In the genomic region with DNA sequence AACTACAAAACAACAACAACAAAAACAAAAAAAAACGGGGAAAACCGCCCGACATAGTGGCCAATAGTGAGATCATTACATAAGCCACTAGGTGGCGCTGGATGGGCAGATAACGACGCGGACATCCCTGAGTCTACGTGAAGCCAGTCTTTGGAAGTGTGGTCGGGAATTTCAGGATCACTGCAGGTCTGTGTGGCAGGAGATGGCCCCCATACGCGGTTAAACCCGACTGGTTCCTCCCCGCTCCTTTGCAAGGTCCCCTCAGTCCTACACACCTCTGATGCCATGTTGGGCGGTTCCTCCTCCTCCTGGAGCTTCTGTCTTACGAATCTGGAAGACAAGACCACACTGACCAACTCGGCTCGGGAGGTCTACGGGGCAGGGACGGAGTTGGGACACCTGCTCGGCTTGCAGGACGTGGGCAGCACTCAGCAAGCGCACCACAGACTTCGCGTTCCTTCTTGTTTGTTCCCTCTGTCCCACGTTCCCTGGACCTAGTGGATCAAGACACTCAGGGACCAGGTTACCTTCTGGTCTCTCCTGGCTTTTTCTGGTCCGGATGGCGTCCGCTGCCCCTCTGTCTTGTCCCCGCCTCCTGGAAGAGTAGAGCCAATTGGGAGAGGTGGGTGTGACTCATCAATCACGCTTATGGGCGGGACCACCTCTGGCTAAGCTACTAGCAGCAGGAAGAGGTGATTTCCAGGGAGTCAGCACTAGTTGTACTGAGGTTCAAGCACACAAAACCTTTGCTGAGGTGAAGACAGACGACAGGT, we compare ENCODE assay signal across 7 mouse cellular contexts. TPM values are rescaled to one million over a fixed set of nuclear protein-coding genes. Genes with fewer than 3 reads are reported as not detected.
A peak's percentile ranks its signal among the peaks of the same experiment; 100 is the strongest.
DNase-seq lines count a peak whose midpoint lies in the region; ATAC-seq and TF ChIP-seq lines count a peak whose summit lies in the region.

No protein-coding gene starts in this region.

- no peaks in the 10 kb centered on the region for H3K36me3 ChIP-seq in embryonic facial prominence, embryonic 10.5 days (replicated peaks)
- H3K36me3 ChIP-seq in intestine, postnatal 0 days (ENCODE audit: control insufficient read depth, insufficient read depth), result peaks cover under 1% of the 10 kb centered on the region; the same call in 1 of the 2 replicates
- H3K36me3 ChIP-seq in midbrain, embryonic 12.5 days, result no peaks in the 10 kb centered on the region
- no peaks in the 10 kb centered on the region; the same call in 1 of the 2 replicates for H3K36me3 ChIP-seq in small intestine, adult 2 months (ENCODE audit: control insufficient read depth, insufficient read depth, low read length)

- peaks cover 33% of the 10 kb centered on the region for H3K4me1 ChIP-seq in embryonic facial prominence, embryonic 10.5 days
- H3K4me1 ChIP-seq in intestine, postnatal 0 days (replicated peaks; ENCODE audit: control insufficient read depth, insufficient read depth, low read length), result peaks cover 13% of the 10 kb centered on the region; the same call in 1 of the 2 replicates
- peaks cover 10% of the 10 kb centered on the region for H3K4me1 ChIP-seq in midbrain, embryonic 12.5 days
- H3K4me1 ChIP-seq in small intestine, adult 2 months (ENCODE audit: control insufficient read depth, insufficient read depth, insufficient read length, low read length), result no peaks in the 10 kb centered on the region

- TF ChIP-seq POLR2A in small intestine, adult 2 months (IDR thresholded peaks at IDR 0.05; ENCODE audit: low read depth, low read length), result peak; percentile 10; the same call in 1 of the 2 replicates

- peak overlapping the region; percentile 70 for H3K9ac ChIP-seq in intestine, postnatal 0 days (ENCODE audit: low read depth, low read length)
- H3K9ac ChIP-seq in midbrain, embryonic 12.5 days (replicated peaks), result peak overlapping the region; percentile 45

- under 1% methylated on average over 32 of the region's 32 CpGs for WGBS in embryonic facial prominence, embryonic 10.5 days
- WGBS in intestine, postnatal 0 days, result under 1% methylated on average over 32 of the region's 32 CpGs
- under 1% methylated on average over 32 of the region's 32 CpGs for WGBS in midbrain, embryonic 12.5 days
- under 1% methylated on average over 32 of the region's 32 CpGs for WGBS in small intestine, adult 2 months

- ATAC-seq in intestine, postnatal 0 days, result peak; percentile 94
- peak; percentile 89 for ATAC-seq in midbrain, embryonic 12.5 days (ENCODE audit: low FRiP score, low read depth)

- H3K27ac ChIP-seq in embryonic facial prominence, embryonic 10.5 days (replicated peaks), result peak overlapping the region; percentile 80
- peak overlapping the region; percentile 78 for H3K27ac ChIP-seq in intestine, postnatal 0 days (ENCODE audit: low read depth, low read length)
- peak overlapping the region; percentile 63 for H3K27ac ChIP-seq in midbrain, embryonic 12.5 days (replicated peaks)
- peak overlapping the region; percentile 69 for H3K27ac ChIP-seq in small intestine, adult 2 months (ENCODE audit: insufficient read depth, low read depth, low read length)

- TF ChIP-seq CTCF in intestine, postnatal 0 days (IDR thresholded peaks at IDR 0.05; ENCODE audit: low read depth), result peak; percentile 92
- TF ChIP-seq CTCF in small intestine, adult 2 months (IDR thresholded peaks at IDR 0.05; ENCODE audit: extremely low read depth, insufficient read length, insufficient replicate concordance, low read depth, low read length), result peak; percentile 85; the same call in 1 of the 2 replicates

- H3K4me2 ChIP-seq in intestine, postnatal 0 days (replicated peaks; ENCODE audit: low read depth), result peak overlapping the region; percentile 84
- H3K4me2 ChIP-seq in midbrain, embryonic 12.5 days (replicated peaks), result peak overlapping the region; percentile 73

- H3K9me3 ChIP-seq in embryonic facial prominence, embryonic 10.5 days, result no peaks in the 10 kb centered on the region
- H3K9me3 ChIP-seq in intestine, postnatal 0 days (ENCODE audit: control insufficient read depth), result no peaks in the 10 kb centered on the region
- H3K9me3 ChIP-seq in midbrain, embryonic 12.5 days, result no peaks in the 10 kb centered on the region

- intact Hi-C loops in left cerebral cortex, postnatal 4 days (cut with DNase I), result loop anchor here (10.0 kb wide), 1 partner anchor 121 kb away; a partner anchor contains a TSS

- peak overlapping the region; percentile 64 for H3K4me3 ChIP-seq in embryonic facial prominence, embryonic 10.5 days
- peak overlapping the region; percentile 66 for H3K4me3 ChIP-seq in intestine, postnatal 0 days (ENCODE audit: low read depth, low read length)
- H3K4me3 ChIP-seq in midbrain, embryonic 12.5 days, result peak overlapping the region; percentile 52
- H3K4me3 ChIP-seq in small intestine, adult 2 months (ENCODE audit: low read depth, low read length), result peak overlapping the region; percentile 70

- no peaks in the 10 kb centered on the region for H3K27me3 ChIP-seq in embryonic facial prominence, embryonic 10.5 days (replicated peaks; ENCODE audit: low read depth, poor library complexity, severe bottlenecking)
- no peaks in the 10 kb centered on the region for H3K27me3 ChIP-seq in intestine, postnatal 0 days (replicated peaks; ENCODE audit: control insufficient read depth, insufficient read depth, low read length)
- peaks cover 14% of the 10 kb centered on the region; the same call in 1 of the 2 replicates for H3K27me3 ChIP-seq in midbrain, embryonic 12.5 days
- H3K27me3 ChIP-seq in small intestine, adult 2 months (ENCODE audit: control insufficient read depth, insufficient read depth, low read length), result no peaks in the 10 kb centered on the region

- DNase-seq in adrenal gland, adult 8-10 months, result peak; percentile 92
- DNase-seq in embryonic facial prominence, embryonic 10.5 days (ENCODE audit: low spot score), result peak; percentile 88
- peak; percentile 59 for DNase-seq in gonadal fat pad, adult 2 months (ENCODE audit: low read depth)
- DNase-seq in left cerebral cortex, postnatal 4 days, result peak; percentile 69

RNA-seq across cellular contexts. Expression of a gene that starts 5.1 kb away (rescaled TPM):
- total RNA-seq in adrenal gland, adult 8-10 months (2022), result 100 to 1,000 TPM; 137 to 158 (median 148) TPM
- polyA plus RNA-seq in embryonic facial prominence, embryonic 10.5 days (2016; fragmentation: Nextera tagmentation; extraction: Ambion mirVana), result 34.2 and 34.8 TPM in 2 replicates
- 90.2 and 116 TPM in 2 replicates for polyA plus RNA-seq in gonadal fat pad, adult 2 months (2012; rRNA removed)
- polyA plus RNA-seq in intestine, postnatal 0 days (2015; fragmentation: Nextera tagmentation; extraction: Ambion mirVana), result 148 and 182 TPM in 2 replicates
- total RNA-seq in left cerebral cortex, postnatal 4 days (2021), result 10 to 100 TPM; 31.0 to 34.9 TPM
- polyA plus RNA-seq in midbrain, embryonic 12.5 days (2016; fragmentation: Nextera tagmentation; extraction: Ambion mirVana), result 26.5 and 29.1 TPM in 2 replicates
- 35.9 and 54.6 TPM in 2 replicates for polyA plus RNA-seq in small intestine, adult 2 months (2012; rRNA removed)

RNA-seq across cellular contexts. Expression of a gene that starts 5.1 kb away (rescaled TPM):
- total RNA-seq in adrenal gland, adult 8-10 months (2022), result 10 to 100 TPM; 44.8 to 48.3 (median 47.7) TPM
- 53.3 and 54.4 TPM in 2 replicates for polyA plus RNA-seq in embryonic facial prominence, embryonic 10.5 days (2016; fragmentation: Nextera tagmentation; extraction: Ambion mirVana)
- 17.4 and 19.0 TPM in 2 replicates for polyA plus RNA-seq in gonadal fat pad, adult 2 months (2012; rRNA removed)
- 39.5 and 41.6 TPM in 2 replicates for polyA plus RNA-seq in intestine, postnatal 0 days (2015; fragmentation: Nextera tagmentation; extraction: Ambion mirVana)
- total RNA-seq in left cerebral cortex, postnatal 4 days (2021), result 10 to 100 TPM; 44.4 to 49.5 TPM
- 59.4 and 66.5 TPM in 2 replicates for polyA plus RNA-seq in midbrain, embryonic 12.5 days (2016; fragmentation: Nextera tagmentation; extraction: Ambion mirVana)
- polyA plus RNA-seq in small intestine, adult 2 months (2012; rRNA removed), result 6.6 and 9.7 TPM in 2 replicates

RNA-seq across cellular contexts. Expression of a gene that starts 21.1 kb away (rescaled TPM):
- total RNA-seq in adrenal gland, adult 8-10 months (2022), result 10 to 100 TPM; 57.5 to 75.2 (median 68.5) TPM
- polyA plus RNA-seq in embryonic facial prominence, embryonic 10.5 days (2016; fragmentation: Nextera tagmentation; extraction: Ambion mirVana), result 45.3 and 47.7 TPM in 2 replicates
- 53.9 and 65.7 TPM in 2 replicates for polyA plus RNA-seq in gonadal fat pad, adult 2 months (2012; rRNA removed)
- 260 and 264 TPM in 2 replicates for polyA plus RNA-seq in intestine, postnatal 0 days (2015; fragmentation: Nextera tagmentation; extraction: Ambion mirVana)
- total RNA-seq in left cerebral cortex, postnatal 4 days (2021), result 10 to 100 TPM; 12.2 to 12.8 TPM
- polyA plus RNA-seq in midbrain, embryonic 12.5 days (2016; fragmentation: Nextera tagmentation; extraction: Ambion mirVana), result 25.3 and 29.7 TPM in 2 replicates
- 11.9 and 13.9 TPM in 2 replicates for polyA plus RNA-seq in small intestine, adult 2 months (2012; rRNA removed)

RNA-seq across cellular contexts. Expression of a gene that starts 49.2 kb away (rescaled TPM):
- 10 to 100 TPM; 46.9 to 86.8 (median 67.7) TPM for total RNA-seq in adrenal gland, adult 8-10 months (2022)
- 52.3 and 55.6 TPM in 2 replicates for polyA plus RNA-seq in embryonic facial prominence, embryonic 10.5 days (2016; fragmentation: Nextera tagmentation; extraction: Ambion mirVana)
- 19.1 and 22.2 TPM in 2 replicates for polyA plus RNA-seq in gonadal fat pad, adult 2 months (2012; rRNA removed)
- polyA plus RNA-seq in intestine, postnatal 0 days (2015; fragmentation: Nextera tagmentation; extraction: Ambion mirVana), result 28.7 and 29.3 TPM in 2 replicates
- 10 to 100 TPM; 33.8 to 38.2 TPM for total RNA-seq in left cerebral cortex, postnatal 4 days (2021)
- 63.1 and 65.9 TPM in 2 replicates for polyA plus RNA-seq in midbrain, embryonic 12.5 days (2016; fragmentation: Nextera tagmentation; extraction: Ambion mirVana)
- polyA plus RNA-seq in small intestine, adult 2 months (2012; rRNA removed), result 4.4 and 4.8 TPM in 2 replicates

Comparison
In these comparisons a context has a peak if more than half of its experiments do, and no peak if none do; other contexts are left out.
1. Peak in every context shown above with its lines: DNase-seq, ATAC-seq, H3K4me3 ChIP-seq and H3K27ac ChIP-seq.